Mouse (Mus musculus): ENCODE results near the gene Adam17. TPM values are rescaled to one million over a fixed set of nuclear protein-coding genes. Genes with fewer than 3 reads are reported as not detected.
"Not testable (repeated sequence)": the region's sequence is repeated elsewhere in the genome, so short reads cannot be mapped to it uniquely, and the experiment has no call there.

The Adam17 gene
- total RNA-seq (2022) = 10 to 100 TPM; 12.7 to 21.5 (median 17.9) TPM

- DNase-seq (ENCODE audit: low spot score in 2 of 2) = peak; percentile 96
Measured at GRCm38 (mm10) chr12:21373100-21373819, at the start of gene Adam17. TSS of gene Adam17 (minus strand) at chr12:21373632.

DNA sequence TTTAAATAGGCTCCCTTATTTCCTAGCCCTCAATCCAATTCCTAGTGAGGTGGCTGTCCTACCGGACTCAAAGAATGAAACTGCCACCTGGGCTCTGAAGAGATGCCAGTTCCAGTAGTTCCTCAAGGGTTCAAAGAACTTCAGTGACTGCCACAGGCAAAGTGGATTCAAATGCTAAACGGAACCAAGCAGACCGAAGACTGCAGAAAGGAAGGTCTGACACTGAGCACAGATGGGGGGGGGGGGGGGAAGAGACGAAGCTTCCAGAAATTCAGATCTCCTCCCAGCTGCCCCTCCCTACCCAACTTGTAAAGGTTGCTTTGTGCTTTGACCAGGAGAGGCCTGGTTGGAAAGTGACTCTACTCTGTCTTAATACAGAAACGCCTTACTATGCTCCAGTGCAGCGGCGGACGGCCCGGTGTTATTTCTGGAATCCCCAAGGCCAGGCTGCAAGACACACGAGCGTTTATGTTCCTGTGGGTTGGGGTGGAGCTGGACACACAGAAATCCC, 45.2 kb upstream of the Adam17 start:
- no peak for DNase-seq (ENCODE audit: low spot score in 2 of 2)

DNA sequence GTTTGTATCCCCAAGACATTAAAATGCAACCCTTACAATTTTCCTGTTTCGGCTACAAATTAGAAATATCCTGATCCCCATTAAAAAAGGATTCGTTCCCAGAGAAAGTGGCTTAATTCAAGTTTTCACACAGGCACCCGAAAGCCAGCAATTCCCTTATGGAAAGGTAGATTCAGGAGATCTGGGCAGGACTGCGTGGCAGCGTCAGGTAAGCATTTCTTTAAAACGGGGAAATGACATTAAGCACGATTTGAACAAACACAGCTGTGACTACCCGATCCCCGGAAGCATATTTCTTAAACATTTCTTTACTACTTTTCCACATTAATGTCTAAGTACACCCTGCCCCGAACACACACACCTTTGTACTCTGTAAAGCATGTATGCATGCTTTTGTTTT, 44.7 kb upstream of the Adam17 start:
- DNase-seq (ENCODE audit: low spot score in 2 of 2) = no peak

GRCm38 (mm10) chr12:21417100-21418070, 44.0 kb upstream of the Adam17 start, which contains the start of gene Ywhaq:
TSS of gene Ywhaq (minus strand) at chr12:21417637.
- DNase-seq (ENCODE audit: low spot score in 2 of 2) = peak; percentile 88 to 92

- DNase-seq (ENCODE audit: low spot score in 2 of 2) = no peak
Measured at GRCm38 (mm10) chr12:21416506-21416905, 43.1 kb upstream of the Adam17 start.

- no peak for DNase-seq (ENCODE audit: low spot score in 2 of 2)
Measured at GRCm38 (mm10) chr12:21410620-21411019, 37.2 kb upstream of the Adam17 start.

GRCm38 (mm10) chr12:21409651-21410050, 36.2 kb upstream of the Adam17 start:
- DNase-seq (ENCODE audit: low spot score in 2 of 2) = no peak

GRCm38 (mm10) chr12:21408789-21409367, 35.4 kb upstream of the Adam17 start:
- DNase-seq (ENCODE audit: low spot score in 2 of 2) = no peak

- DNase-seq (ENCODE audit: low spot score in 2 of 2) = no peak
Measured at GRCm38 (mm10) chr12:21402771-21403170, 29.3 kb upstream of the Adam17 start.

GRCm38 (mm10) chr12:21386201-21386600, 12.8 kb upstream of the Adam17 start:
- DNase-seq (ENCODE audit: low spot score in 2 of 2) = no peak

DNA sequence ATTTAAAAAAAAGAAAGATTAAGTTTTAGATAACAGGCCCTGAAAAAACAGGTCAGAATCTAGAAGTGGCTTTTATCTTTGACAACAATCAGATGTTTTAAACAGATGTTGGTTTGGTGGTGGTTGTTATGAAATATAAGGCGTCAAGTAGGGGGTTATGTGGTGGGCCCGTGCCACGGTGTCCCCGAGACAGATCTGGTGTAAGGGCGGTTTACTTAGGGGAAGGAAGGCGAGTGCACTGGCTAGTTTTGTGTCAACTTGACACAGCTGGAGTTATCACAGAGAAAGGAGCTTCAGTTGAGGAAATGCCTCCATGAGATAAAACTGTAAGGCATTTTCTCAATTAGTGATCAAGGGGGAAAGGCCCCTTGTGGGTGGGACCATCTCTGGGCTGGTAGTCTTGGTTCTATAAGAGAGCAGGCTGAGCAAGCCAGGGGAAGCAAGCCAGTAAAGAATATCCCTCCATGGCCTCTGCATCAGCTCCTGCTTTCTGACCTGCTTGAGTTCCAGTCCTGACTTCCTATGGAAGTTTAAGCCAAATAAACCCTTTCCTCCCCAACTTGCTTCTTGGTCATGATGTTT, 5.4 kb upstream of the Adam17 start:
- not testable (repeated sequence) for DNase-seq (ENCODE audit: low spot score in 2 of 2)

DNA sequence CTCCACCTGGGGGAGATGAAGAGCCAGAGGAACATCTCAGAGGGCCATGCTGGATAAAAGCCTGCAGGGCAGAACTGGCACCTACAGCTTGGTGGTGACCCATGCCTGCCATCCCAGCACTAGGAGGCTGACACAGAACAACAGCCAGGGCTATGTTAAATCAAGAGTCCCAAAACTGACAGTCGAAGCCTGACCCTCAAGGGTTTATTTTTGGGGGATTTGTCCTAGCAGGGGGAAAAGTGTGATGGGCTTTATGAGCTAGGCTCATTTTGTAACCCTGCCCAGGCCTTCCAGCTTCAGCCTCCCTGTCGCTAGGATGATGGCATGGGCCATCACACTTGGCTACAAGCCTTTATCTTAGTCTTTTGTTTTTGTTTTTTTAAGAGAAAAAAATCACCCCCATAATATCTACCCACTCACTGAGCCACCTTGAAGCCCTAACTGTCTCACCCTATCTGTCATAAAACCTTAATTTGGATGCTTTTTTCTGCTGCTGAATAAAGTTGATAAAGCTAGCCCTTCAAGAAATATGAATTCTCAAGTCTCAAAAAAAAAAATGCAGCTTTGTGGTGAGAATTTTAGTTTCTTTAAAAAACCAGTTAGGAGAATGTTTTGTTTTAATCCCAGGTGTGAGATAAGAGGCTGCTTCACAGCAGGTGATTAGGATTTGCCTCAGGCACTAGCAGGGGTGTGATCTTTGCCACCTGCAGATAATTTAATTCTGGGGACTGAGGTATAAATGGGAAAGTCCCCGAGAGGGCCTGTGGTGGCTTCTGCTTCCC, 2.1 kb upstream of the Adam17 start:
- no peak for DNase-seq (ENCODE audit: low spot score in 2 of 2)

DNA sequence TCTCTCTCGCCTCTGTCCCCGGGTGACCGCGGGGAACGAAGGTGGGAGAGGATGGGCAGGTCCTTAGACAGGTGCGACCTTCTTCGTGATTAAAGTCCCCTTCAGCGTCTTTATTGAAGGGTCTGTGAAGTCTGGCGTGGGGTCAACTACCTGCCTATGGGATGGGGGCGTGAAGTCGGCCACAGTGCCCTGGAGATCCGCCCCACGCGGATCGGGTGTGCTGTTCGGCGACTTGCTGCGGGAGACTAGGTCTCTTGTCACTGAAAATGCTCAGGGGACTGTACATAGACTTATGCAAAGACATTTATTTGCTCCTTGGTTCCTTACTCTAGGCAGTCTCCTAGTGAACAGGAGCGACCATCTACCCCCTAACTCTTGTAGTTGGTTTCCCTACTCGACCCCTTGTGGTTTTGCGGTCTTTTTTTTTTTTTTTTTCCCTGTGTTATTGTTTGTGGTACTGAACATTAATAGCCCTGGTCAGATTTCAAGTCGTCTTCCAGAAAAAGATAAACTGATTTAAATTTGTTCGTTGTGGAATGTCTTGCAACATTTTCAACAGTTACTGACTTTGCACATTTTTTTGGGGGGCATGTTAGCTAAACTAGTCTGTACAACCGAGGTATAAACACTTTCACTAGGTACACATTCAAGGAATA, 516 bp upstream of the Adam17 start:
- no peak for DNase-seq (ENCODE audit: low spot score in 2 of 2)

DNA sequence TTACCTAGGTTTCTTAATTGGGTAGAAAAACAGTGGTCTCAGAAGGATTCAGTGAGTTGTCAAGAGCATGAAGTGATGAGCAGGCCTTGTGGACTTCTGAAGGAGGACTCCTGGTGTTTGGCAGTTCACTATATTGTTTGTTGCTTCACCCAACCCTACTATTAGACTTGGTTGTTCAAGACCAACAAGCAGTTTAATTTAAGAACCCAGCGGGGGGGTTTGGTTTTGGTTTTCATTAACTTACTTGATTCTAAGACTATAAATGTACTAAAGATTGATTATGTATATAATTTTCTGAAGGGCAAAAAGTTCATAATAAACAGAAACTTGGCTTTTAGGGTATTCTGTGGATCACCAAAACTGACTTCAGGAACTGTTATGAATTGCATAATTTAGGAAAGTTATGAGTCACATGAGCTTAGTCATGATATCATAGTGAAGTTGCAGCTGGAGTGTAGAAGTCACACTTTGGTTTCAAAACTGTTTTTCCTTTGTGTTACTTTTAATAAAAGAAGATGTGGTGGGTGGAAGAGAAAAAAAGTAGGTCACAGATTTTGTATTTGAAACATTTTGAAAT, 3.3 kb downstream of the Adam17 start:
- DNase-seq (ENCODE audit: low spot score in 2 of 2) = no peak

DNA sequence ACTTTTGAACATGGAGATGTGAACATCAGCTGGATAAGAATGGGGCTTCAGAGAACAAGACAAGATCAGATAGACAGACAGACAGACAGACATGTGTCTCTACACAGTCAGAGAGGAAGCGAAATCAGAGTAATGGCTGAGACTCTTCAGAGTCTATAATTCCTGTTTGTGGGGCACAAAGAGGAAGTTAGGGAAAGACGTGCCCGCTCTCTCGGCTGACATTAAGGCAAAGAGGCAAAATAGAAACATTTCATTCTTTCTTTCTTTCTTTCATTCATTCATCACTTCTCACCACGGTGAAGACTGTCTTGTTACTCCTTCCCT, 4.4 kb downstream of the Adam17 start:
- no peak for DNase-seq (ENCODE audit: low spot score in 2 of 2)

- DNase-seq (ENCODE audit: low spot score in 2 of 2) = no peak
Measured at GRCm38 (mm10) chr12:21368376-21369086, 4.9 kb downstream of the Adam17 start.

DNA sequence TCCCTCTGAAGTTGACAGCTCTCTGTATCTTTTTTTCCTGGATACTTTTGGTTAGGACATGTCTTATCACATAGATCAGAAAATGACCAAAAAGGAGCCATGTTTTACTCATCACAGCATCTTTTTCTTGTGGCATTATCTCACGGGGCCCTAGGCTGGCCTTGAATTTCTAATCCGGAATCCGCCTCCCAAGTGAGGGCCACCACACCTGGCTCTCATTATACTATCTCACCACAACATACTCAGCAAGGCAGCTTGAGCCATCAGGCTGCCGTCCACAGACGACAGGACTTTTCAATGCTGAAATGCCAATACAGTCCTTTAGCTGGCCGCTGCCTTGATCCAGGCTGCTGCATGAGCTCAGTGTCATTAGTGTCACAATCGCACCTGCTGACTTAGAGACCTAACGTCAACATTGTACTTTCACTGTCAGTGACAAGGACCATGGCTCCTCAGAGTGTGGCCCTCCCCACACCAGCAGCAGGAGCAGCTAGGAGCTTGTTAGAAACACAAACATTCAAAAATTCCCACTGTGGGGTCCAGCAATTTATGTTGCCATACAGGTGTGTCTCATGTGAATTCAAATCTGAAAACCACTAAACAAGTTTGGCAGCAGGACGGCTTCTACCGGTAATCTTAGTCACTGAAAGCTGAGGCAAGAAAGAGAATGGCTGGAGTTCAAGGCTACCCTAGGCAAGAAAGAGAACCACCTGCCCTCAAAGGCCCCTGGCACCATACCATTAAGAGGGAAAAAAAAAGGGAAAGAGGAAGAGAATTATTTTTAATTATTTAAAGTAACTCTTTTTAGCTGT, 8.6 kb downstream of the Adam17 start:
- no peak for DNase-seq (ENCODE audit: low spot score in 2 of 2)

DNA sequence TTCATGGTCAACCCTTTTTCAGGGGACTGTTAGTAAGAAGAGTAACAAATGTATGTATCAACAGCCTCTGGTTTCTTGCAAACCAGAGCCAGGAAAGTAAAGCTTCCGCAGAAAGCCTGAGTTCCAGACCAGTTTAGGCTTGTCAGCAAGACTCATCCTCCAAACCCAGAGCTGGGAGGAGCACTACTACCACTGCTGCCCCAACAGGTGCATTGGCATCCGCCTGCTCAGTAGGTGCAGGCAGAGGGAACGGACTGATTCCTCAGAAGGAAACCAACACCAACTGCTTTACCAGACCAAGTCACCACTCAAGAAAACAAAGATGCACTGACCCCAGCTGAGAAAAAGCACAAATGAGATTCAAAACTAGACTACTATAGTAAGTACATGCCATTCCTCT, 10.2 kb downstream of the Adam17 start:
- no peak for DNase-seq (ENCODE audit: low spot score in 2 of 2)
